Mouse (Mus musculus) testis, adult 2 months (tissue): ENCODE results near the gene Pik3r2.

Experiments
- CTCF ChIP-seq: fragments of 200-500 bp; IDR thresholded peaks from 2 replicates; pipeline ENCODE4 v1.5.1; 2012; ENCODE audit warnings: low read depth, mild to moderate bottlenecking, inconsistent platforms, low read length, moderate library complexity; ENCODE audit not compliant: control insufficient read depth, insufficient read depth, insufficient replicate concordance
- POLR2A ChIP-seq: fragments of 200-500 bp; IDR thresholded peaks from 2 replicates; pipeline ENCODE4 v1.6.1; 2012; ENCODE audit warnings: low read depth, mild to moderate bottlenecking, inconsistent platforms, low read length, moderate library complexity; ENCODE audit not compliant: control insufficient read depth

DNA sequence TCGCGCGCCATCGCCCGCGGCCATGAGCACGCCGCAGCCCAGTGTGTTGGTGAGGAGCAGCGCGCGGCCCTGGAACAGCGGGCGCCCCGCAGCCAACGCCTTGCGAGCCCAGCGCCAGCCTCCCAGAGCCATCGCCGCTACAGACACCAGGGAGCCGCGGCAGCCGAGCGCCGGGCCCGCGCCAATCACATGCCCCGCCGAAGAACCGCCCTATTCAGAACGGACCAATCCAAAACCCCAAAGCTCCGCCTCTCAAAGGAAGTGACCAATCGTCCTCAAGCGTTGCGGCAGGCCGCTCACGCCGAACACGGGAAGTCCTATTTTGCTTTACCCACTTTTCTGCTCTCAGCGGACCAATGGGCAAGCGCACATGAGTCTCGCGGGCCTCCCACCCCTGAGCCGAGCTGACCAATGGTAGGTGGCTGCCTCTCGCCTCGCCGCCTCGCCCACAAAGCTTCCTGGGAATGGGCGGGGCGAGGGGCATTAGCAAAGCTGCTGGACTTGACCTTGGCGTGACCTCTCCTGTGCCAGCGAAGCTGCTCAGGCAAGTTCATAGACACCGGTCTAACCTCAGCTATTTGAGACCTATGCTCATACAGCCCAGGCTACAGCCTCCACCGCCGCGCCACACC, 15.6 kb downstream of the Pik3r2 start, which contains the start of gene Mpv17l2:
- TF ChIP-seq CTCF (no peak), POLR2A (peak; percentile 72)
